Mouse (Mus musculus) mesoderm, embryonic 11.5 days (tissue): ENCODE data around the gene Rpl41.
"Not testable (repeated sequence)": the region's sequence is repeated elsewhere in the genome, so short reads cannot be mapped to it uniquely, and the experiment has no call there.

Source experiments
- DNase-seq: peaks from one replicate; pipeline ENCODE4 v3.0.0-alpha.2; 2012; ENCODE audit warnings: low read depth, low spot score

Rpl41 gene

DNA sequence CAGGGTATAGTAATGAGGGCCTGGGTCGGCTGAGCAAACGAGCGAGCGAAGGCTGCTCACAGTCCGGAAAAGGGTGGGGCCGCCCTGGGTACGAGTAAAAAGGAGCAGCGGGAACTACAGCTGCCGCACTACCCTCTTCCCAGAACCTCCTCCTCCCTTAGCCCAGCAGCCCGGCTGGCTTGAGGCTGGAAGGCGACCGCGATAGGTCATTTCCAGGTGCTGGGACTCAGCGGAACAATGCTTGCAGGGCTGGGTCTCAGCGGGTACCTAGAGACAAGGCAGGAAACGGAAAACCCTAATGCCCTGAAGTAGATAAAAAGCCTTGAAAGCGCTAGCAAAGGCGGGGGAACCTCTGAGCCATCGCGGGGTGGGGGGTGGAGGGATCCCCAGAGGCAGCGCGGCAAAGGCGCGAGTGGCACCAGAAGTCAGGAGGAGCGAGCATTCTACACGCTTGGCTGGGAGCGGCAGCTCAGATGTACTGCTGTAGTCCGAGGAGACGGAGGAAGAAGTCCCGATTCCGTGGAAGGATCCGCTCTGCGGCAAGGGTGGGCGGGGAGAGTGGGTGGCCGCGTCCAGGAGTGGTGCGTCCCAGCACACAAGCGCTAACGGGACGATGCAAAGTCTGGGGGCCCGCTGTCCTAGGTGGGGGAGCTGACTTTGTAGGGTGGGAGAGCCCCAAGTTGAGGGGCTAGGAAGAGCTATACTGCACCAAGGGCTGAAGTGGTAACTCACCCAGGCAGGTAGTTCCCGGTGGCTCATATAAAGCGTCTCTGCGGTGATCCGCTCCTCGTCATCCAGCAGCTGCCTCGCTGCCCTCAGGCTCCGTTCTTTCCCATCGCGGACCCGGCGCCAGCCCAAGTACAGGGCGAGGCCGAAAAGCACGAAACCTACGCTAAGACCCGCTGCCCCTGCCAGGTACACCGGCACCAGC lies 24.1 kb downstream of the Rpl41 start:
- DNase-seq = peak; percentile 55

DNA sequence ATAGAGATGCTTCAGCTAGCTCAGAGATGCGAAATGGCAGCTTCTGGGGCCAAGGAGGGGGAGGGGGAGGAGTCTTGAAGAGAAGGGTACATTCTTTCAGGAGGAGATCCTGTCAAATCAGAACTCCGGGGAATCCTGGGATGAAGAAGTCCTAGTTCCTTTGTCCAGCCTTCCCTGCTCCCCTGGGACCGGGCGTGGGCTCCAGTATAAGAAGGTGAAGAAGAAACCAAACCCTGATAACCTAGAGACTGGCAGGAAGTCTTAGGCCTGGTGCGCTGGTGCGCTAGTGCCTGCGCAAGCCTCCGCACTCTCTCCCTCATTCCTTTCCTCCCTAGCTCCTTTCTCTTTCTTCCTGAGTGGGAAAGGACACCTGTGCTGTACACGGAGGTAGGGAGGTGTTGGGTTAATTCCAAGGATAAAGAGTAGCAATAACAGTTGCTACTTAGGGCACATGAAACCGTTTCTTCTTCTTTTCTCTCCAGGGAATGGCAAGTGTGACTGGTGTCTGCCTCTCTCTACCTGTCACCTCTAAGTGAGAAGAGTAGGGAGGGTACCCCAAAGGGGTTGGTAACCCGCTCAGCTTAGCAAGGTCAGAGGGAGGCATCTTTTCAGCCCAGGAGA lies 24.9 kb downstream of the Rpl41 start:
- no peak for DNase-seq

DNA sequence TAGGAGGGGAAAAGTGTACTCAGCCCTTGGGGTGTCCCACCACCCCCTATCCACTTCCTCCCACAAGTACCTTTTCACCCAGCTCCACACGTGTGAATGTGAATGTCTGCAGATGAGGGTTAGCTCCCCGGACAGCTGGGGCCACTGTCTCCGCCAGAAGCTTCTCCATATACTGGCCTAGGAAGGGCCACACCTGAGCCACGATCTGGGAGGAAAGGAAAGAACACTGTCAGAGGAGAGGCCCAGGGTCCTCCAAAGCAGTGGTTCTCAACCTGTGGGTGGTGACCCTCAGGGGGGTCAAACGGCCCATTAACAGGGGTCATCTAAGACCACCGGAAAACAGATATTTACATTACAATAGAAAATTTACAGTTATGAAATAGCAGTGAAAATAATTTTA lies 26.8 kb downstream of the Rpl41 start:
- DNase-seq = no peak

DNA sequence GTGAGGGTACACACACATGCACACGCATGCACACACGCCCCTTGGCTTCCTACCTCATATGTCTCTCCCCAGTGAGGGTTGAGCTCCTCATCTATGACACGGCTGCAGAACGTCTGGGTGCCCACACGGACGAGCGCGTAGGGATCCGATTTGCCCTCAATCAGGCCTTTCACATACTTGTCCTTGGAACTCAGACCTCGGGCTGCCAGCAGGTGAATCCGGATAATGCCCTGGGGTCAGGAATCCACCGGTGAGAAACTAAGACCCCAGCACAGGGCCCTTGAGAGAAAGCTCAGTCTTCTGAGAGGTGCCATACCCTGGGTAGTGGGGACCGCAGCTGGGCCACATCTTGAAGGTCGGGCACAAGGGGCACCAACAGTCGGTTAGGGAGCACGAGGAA lies 28.5 kb downstream of the Rpl41 start:
- no peak for DNase-seq

DNA sequence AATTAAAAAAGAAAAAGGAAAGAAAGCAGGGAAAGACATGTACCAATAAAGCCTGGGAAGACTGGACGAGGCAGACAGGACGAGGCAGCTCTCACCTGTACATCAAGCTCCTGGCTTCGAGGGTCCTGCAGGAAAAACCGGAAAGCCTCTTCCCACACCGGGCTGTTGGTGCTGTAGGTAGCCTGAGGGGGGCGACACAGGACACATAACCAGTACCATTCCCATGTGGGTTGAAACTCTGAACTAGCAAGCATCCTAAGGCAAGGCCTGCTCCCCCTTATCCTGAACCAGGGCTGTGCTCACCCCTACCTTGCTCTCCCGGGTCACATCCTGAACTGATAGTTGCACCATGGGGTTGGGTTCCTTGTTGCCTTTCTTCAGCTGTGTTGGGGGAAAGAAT lies 30.3 kb downstream of the Rpl41 start:
- no peak for DNase-seq

DNA sequence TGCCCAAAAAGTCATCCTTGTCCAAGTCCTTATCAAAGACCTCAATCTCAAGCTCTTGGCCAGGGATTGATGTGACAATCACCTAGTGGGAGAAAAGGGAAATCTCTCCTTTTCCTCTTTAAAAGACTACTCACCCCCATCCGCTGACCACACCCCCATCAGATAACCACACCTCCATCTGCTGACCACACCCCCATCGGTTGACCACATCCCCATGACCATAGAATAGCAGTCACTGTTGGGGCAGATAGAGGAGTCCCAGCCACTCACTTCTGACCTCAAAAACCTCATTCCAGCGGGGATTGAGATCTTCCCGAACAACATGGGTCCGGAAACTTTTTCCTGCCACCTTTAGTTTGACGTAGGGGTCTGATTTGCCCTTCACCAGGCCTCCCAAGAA lies 32.4 kb downstream of the Rpl41 start:
- DNase-seq = no peak

DNA sequence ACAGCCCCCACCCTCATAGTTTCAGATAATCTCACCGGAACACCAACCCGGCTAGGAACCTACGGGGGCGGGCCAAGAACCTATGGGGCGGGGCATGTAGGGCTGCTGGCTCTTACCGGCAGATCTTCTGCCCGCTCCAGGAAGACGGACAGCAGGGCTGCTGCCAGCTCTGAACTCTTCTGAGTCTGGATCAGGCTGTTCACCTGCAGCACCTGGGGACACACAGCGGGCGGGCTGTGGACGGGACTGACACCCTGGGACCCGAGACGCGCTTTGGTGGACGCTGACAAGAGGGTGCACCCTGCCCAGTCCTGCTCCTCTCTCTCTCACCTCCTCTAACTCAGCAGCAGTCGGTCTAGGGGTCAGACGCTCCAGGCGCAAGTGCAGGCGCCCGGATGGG lies 33.1 kb downstream of the Rpl41 start:
- no peak for DNase-seq

DNA sequence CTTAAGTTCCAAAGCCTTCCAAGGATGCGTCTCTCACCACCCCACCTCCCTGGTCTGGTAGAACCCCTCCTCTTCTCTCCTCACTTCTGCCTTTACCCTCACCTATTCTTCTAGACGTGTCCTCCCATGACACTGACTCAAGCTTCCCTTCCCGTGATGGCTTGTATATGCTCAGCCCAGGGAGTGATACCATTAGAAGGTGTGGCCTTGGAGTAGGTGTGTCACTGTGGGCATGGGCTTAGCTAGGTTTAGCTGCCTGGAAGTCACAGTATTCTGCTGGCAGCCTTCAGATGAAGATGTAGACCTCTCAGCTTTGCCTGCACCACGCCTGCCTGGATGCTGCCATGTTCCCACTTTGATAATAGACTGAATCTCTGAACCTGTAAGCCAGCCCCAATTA lies 34.1 kb downstream of the Rpl41 start:
- DNase-seq = no peak

DNA sequence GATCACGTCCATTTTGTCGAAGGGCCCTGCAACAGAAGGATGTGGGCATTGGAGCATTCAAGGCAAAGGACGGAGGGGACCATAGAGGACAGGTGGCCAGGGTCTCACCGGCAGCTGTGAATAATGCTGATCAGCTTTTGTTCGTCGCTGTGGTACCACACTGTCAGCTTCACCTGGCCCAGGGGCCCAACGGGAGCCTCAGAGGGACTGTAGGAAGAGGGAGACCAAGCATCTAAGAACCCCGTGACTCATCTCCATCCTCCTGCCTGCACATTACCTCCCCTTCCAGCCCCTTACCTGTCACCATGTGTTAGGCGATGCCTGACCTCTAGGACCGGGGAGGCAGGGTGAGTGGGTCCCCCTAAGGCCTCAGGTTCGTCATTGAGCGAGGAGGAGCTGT lies 37.3 kb downstream of the Rpl41 start:
- DNase-seq = no peak

DNA sequence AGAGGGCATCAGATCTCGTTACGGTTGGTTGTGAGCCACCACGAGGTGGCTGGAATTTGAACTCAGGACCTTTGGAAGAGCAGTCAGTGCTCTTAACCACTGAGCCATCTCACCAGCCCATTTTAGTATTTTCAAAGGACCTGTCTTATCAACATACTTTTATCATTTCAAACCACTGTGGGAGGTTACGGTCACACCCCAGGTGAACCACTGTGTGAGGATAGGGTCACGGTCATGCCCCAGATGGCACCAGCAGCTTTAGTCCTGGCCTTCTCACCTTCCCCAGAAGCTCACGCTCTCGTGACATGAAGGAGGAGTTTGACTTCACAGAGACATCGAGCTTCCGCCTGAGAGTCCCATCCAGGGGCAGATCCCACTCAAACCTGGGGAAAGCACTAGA lies 37.9 kb downstream of the Rpl41 start:
- no peak for DNase-seq

DNA sequence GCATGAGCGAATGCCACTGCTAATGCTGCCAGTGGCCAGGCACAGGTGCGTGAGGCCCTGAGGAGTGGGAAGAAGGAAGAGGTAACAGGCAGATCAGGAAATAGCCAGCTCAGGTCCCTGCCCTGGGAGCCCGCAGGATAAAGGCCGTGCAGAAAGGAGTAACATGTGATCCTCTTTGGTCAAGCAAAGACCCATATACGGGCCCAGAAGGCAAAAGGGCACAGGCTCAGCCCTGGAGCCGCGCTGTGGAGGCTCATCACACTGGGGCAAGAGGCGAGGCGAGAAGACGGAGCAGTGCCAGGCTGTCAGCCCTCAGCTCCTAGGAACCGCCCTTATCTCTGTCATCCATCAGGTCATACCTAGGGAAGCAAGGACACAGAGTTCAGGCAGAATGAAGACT lies 38.8 kb downstream of the Rpl41 start:
- no peak for DNase-seq

DNA sequence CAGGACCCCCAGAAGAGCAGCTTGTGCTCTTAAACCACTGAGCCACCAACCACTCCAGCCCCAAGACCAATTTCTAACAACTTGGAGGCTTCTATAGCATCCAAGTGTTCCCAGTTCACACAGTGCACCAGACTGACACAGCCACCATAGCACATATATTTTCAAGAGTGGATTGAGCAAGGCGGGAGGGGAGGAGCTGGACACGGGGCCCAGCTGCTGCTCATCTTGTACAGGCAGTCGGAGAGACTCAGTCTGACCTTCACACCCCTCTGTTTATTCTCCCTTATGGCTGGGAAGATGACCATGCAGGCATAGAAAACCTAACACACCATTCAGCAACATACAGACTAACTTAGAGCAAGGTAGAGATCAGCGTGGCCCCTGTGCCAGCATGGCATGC lies 39.3 kb downstream of the Rpl41 start:
- DNase-seq = no peak

DNA sequence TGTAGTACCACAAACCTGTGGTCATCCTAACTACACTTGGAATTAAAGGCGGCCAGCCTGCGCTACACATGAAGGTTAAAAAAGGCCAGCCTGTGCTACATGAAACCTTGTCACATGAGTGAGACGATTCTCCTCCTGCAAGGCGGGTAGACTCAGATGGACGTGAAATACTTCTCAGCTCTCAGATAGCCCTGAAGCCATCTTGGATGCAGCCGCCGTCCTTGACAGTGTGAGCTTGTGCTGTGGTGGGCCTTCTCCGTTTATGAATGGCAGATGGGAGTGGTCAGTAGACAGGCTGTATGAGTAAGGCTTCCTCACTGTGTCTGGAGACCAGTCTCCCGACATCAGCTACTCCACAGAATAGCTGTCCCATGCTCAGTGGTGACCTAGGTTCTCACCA lies 39.9 kb downstream of the Rpl41 start:
- DNase-seq = no peak

DNA sequence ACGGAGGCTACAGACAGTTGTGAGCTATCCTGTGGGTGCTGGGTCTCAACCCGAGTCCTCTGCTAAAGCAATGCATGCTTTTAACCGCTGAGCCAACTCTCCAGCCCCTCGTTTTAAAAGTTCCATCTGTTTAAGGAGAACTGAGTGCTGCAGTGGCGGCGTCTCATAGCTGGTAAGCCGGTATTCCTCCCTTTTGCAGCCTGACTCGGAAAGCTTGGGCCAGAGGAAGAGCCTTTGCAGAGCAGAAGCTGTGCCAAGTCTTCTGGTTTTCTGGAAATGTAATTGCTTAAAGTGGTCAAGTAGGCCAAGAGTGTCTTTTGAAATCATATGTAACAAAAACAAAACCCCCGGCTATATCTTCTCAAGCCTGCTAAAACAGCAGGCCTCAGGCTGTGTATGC lies 40.8 kb downstream of the Rpl41 start:
- no peak for DNase-seq

DNA sequence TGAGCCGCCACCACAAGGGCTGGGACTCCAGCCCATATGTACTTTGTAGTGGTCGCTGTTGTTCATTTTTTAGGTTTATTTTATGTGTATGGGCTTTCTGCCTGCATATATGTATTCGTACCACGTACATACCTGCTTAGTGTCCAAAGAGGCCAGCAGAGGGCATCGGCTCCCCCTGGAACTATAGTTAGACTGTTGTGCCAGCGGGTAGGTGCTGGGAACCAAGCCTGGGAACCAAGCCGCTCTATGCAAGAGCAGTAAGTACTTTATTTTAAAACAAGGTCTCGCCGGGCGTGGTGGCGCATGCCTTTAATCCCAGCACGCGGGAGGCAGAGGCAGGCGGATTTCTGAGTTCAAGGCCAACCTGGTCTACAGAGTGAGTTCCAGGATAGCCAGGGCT lies 43.1 kb downstream of the Rpl41 start:
- DNase-seq = no peak

DNA sequence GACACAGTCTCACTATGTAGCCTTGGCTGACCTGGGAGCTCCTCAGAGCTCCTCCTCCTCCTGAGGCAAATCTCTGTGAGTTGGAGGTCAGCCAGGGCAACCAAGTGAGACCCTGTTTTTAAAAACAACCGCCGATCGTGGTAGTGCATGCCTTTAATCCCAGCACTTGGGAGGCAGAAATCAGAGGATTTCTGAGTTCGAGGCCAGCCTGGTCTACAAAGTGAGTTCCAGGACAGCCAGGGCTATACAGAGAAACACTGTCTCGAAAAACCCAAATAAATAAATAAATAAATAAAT lies 43.8 kb downstream of the Rpl41 start:
- DNase-seq = not testable (repeated sequence)

DNA sequence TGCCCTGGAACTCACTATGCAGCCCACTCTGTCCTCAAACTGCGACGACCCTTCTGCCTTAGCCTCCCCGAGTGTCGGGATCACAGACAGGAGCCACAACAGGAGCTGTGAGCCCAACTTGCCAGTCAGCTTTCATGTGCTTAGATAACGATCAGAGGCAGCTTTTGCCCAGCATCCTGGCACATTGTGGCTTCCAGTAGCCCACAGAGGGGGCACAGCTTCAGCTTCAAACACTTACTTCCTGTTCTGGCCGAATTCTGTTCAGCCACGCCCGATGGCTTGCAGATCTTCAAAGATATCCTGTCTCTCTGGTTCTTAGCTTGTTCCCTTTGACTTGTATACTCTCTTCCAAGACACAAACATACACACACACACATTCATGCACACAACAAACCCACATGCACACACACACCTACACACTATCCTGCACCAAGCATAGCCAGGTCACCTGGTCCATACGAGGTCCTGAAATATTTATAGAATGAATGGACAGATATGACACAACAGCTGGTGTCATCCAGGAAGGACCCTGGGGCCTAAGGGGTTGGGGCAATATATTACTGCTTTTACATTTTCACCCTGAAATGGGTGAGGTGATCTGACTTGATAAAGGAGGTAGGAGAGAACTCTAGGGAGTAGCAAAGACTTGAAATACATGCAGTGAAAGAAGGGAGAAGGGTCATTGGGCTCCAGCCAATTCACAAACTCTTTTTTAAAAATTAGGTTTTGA lies 44.3 kb downstream of the Rpl41 start:
- no peak for DNase-seq

DNA sequence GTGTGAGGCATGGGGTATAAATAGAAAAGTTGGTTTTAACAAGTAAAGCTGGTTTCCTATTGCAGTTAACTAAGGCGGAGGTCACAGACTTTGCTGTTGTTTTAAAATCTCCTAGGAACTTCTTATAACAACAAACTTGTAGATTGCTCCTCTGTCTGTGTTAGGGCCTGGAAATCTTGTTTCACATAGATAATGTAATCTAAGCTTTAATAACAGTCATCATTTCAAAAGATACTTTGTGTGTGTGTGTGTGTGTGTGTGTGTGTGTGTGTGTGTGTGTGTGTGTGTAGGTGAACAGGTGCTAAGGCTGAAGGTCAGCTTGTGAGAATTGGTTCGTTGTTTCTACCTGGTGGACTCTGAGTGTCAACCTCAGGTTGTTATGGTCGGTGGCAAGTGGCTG lies 45.1 kb downstream of the Rpl41 start:
- DNase-seq = no peak

DNA sequence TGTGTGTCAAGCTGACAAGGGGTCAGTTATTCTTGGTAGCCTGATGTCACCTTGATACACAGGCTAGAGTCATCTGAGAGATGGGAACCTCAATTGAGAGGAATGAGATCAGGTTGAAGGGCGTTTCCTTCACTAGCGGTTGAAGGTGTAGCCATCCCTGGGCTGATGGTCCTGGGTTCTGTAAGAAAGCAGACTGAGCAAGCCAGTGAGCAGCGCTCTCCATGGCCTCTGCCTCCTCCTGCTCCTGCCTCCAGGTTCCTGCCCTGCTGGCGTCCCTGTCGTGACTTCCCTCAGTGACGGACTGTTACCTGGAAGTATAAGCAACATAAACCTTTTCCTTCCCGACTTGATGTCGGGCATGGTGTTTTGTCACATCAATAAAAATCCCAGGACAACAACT lies 45.6 kb downstream of the Rpl41 start:
- DNase-seq = no peak

DNA sequence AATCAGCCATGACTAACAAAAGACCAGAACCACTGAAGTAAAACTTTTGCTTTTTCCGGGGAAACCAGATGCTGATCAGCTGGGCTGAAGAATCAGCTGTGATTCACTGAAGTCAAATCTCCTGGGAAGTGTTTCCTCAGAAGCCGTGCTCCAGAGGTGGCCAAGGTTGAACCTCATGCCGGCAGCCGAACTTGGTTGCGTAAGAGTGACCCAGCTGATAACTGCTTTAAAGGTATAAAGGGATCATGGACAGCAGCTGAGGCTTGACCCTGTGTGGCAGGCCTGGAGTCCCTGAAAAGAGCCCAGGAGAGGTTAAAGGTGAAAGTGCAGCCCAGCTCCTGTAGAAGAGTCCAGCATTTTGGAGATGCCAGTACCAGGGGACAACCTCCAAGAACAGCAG lies 46.8 kb downstream of the Rpl41 start:
- no peak for DNase-seq

DNA sequence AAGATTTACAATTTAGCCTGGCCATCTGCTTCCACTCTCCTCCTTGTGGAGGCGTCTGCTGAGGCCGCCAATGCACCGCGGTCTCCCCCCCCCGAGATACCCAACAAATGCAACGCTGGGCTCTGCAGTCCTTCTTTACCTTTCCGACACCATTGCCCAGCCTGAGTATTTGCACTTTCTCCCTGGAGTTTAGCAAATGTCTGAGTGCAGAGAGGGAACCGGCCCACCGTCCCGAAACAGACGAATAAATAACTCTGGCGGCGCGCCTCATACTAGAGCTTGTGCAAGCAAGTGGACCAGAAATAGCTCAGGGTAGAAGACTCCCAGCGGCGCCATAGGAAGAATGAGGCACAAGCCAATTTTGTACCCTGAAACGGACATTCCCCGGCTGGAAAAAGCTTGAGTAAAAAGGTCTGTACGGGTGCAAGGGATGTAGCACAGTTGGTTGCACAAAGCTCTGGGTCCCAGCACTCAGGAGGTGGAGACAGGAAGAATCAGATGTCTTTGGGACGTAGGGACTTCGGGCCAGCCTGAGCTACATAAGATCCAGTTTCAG lies 49.9 kb downstream of the Rpl41 start:
- peak; percentile 37 for DNase-seq

DNA sequence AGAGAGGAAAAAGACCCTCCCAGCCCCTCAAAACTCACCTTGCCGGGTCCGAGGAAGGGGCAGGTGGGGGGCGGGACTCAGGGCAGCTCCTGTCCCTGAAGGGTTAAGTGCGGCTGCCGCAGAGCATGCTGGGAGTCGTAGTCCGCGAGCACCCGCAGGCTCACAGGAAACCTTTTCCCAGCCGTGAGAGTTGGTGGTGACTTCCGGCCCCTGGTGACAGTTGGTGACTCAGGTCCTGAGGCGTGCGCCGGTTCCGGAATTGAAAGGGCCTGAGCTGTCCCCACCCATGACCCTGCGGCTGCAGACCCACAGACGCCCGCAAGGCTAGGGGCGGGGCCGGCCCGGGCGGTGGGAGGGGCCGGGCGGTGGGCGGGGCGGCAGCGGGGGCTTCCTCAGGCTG lies 50.5 kb downstream of the Rpl41 start, which contains the start of gene Myl6b:
Gene Myl6b, minus strand, starts transcription at position 96 of the 400 bp plus-strand sequence.
- DNase-seq = peak; percentile 97
